Mouse (Mus musculus): ENCODE results near the gene Dalrd3. TPM values are rescaled to one million over a fixed set of nuclear protein-coding genes. Genes with fewer than 3 reads are reported as not detected.
"Not testable (repeated sequence)": the region's sequence is repeated elsewhere in the genome, so short reads cannot be mapped to it uniquely, and the experiment has no call there.

Dalrd3 gene
- total RNA-seq, 4 experiments from 2014 or later, result 6.0 to 9.1 (median 7.6) TPM

DNA sequence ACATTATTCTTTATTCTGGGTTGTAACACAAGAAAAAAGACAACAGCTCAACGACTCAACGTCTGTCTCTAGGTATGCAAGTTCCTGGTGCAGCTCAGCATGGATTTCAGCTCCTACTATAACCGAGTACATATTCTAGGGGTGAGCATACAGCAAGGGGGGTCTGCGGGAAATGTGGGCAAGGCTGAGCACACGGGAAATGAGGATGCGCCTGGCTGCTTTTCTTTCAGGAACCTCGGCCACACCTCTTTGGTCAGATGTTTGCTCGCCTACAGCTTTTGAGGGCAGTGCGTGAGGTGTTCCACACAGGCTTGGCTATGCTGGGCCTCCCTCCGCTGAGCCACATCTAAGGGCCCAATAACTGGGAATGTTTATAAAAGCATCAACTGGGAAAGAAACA lies 2.6 kb downstream of the Dalrd3 start:
- DNase-seq (ENCODE audit: low spot score in 2 of 2), result no peak

DNA sequence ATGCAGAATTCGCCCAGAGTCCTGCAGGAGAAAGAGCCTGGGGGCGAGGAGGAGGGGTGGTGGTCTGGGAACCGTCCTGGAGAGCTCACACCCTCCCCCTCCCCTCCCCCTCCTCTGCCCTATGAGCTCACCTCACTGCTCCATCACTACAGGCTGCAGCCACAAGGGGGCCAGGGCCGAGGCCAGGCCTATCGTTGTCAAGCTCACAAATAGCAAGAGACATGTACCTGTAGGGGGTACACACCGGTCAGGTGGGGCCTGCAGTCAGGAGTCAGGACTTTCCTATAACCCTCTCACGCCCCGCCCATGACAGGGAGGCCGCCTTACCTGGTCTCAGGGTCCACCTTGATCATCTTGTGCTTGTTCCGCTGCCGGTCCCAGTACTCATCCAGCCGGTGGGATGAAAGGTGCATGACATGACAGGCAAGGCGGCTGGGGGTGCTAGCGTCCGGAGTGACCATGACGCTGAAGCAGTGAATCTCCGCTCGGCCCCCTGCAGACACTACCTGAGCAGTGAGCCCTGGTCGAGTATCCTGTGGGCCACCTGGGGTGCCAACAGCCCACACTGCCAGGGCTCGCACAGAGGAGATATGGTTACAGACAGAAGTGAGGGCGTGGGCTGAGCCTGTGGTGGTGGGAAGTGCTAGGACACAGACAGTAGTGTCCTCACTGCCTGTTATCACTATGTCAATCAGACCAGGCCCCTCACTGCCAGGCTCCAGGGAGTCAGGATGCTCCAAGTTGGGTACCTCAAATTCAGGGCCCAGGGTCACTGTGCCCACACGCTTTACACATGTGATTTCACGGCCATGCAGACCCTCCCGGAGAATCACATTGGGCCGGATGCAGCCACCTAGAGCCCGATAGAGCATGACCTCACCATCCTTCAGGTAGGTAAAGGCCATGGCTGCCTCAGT lies 4.3 kb downstream of the Dalrd3 start:
- DNase-seq (ENCODE audit: low spot score in 2 of 2), result no peak

DNA sequence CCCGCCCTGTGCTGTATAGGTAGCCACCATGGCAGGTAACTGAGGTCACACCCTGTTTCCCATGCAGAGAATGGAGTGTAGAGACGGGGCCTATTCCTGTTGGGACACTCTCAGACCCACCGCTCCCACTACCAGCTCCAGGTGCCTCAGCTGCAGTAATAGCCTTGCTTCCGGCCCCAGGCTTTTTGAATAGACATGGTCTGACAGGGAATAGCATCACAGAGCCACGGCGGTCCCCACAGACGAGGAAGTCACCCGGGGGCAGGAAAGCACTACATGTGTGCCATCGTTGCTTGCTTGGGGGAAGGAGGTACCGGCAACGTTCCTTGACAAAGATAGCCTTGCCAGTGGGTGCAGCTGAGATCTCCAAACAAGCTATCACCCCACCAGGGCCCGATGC lies 5.2 kb downstream of the Dalrd3 start:
- no peak for DNase-seq (ENCODE audit: low spot score in 2 of 2)

DNA sequence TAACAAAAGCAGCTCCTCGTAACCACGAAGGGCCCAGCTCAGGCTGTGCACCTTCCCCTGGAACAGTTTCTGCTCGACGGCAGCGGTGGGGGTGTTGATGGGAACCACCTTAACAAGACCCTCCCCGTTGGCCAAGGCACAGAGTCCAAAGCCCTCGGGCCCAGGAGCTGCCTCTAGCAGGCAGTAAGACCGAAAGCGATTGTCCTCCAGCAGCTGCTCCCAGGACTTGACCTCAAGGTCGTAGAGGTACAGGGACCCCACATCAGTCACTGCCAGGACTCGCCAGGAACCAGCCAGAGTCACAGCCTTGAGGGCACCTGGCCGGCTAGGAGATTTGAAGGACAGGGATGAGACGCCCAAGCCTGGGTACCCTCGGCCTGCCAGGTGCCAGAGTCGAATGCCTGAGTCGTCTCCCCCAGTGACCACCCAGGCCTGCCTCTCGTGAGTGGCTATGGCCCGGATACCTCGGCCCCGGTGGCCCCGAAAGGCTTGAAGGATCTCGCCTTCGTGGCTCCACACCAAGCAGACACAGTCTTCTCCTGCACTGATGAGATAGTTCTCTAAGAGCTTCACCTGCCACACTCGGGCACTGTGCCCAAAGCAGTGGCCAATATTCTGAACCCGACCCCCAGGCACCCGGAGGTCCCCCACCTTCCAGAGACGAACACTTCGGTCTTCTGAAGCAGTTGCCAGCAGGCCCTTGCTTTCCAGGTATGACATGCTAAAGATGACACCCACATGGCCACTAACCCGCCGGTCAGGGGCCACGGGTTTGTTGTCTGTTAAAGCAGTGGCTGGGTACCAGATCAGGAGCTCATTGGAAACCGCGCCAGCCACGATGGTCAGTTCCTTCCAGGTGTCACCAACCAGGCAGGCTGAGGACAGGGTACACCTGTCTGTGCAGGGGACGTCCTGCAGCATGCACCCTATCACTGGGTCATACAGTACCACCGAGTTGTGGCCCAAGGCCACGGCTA lies 5.9 kb downstream of the Dalrd3 start:
- no peak for DNase-seq (ENCODE audit: low spot score in 2 of 2)

DNA sequence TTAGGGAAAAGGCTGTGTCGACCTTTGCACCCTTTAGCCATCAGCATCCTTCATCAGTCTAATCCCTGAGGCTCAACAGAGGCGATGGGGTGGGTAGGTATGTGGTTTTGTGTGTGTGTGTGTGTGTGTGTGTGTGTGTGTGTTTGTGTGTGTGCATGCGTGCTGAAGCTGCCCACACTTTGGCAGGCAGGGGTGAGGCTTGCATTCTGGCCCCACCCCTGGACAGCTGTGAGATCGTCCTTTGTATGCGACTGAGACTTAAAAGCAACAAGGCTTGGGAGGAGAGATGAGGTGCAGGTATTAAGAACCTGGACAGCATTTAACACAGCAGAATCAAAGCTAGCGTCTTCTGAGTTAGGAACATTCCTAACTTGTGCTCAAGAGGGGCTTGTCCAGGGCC lies 7.3 kb downstream of the Dalrd3 start:
- no peak for DNase-seq (ENCODE audit: low spot score in 2 of 2)

DNA sequence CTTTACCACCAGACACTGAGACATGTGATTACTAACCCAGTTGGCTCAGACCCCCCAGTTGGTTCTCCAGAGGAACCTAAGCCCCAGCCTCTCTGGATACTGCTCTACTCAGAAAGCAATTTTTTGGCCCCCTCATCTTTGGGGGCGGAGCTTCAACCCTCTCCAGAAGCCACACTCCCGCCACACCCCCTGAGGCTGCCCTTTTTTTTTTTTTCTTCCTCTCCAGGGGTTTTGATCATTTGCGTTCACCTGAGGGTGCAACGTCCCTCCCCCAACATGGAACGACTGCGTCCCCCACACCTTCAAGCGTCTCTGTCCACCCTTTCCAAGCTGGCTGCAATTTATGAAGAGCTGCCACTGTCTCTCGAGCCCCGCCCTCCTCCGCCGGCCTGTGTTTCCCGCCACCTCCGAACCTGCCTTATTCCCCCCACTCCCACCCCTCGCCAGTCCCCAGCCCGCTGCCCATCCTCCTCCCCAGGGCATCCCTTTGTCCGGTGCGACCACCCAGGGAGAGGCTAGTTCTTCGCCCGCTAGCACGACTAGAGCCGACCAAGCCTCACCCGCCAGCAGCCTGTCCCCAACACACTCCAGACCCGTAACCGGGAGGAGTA lies 8.4 kb downstream of the Dalrd3 start:
- DNase-seq (ENCODE audit: low spot score in 2 of 2), result peak; percentile 55 to 68

DNA sequence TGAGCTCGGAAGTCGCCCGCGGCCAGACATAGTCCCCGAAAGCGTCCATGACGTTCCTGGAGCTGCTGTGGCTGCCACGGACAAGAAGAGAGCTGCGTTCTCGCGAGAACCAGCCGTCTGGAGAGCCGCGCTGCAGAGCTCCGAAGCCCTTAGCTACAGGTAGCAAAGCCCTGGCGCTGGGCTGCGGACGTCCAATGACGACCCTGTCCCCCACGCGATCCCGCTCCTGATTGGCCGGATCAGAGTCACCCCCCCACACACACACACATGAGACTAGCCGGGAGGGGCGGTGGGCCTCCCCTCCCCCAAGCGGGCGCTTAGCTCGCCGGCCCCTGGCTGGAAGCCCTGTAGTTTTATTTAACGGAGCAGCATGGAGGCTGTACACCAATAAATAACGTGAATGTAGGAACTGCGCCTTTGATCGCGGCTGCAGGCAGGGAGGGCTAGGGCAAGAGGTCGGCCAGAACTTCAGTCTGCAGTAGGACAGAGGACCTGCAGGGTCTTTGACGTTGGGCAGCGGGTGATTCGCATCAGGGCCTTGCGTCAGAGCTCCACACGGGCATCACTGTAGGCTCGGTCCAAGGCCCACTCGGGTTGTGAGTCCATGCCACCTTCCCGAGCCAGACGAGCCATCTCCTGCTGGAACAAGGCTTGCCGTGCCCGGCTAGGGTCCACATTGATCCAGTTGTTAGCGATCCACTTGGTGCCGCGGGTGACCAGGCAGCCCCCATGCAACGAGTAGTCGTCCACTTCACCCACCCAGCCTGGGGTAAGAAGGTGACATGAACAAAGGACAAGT lies 9.1 kb downstream of the Dalrd3 start, which contains the start of gene Wdr6:
TSS of gene Wdr6 (minus strand) at position 195 of the 799 bp plus-strand sequence.
- peak; percentile 83 to 94 for DNase-seq (ENCODE audit: low spot score in 2 of 2)

DNA sequence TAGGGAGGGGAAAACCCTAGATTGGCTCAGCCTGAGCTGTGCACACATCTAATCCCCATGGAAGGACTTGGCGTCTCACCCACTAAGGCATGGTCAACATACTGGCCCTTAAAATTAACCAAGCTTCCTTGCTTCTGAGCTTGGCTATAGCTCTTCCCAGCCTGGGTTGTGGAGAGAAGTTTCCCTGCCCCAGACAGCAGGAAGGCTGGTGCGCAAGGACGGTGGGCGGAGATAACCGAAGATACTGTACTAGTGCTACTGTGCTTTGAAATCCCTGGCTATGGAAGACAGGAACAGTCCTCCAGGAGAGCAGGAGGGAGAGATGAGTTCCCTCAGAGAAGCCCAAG lies 9.6 kb downstream of the Dalrd3 start:
- no peak for DNase-seq (ENCODE audit: low spot score in 2 of 2)

DNA sequence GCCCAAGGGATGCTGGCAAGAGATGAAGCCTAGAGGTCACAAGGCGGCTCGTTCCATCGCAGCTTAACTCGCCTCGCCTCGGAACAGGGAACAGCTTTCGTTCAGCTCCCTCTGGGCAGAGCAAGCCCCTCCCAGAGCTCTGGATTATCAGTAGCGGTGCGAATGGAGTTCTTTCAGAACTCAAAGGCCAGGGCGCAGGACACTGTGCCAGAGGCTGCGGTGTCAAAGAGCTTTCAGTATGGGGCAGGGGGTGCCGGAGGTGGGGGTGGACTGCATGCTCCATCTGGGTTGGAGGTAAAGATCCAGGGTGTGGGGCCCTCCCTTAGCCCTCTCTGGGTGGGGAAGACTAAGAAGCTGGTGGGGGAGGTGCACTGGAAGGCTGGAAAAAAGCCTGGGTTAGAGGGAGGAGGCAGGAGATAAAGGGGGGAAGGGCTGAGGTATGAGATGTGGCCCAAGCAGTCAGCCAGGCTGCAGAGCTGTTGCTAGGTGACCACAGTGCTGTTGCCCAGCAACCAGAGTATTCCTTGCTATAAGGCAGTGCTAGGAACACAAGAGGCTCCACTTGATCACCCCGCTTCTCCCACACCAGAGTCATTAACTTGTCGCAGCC lies 18.0 kb downstream of the Dalrd3 start:
- DNase-seq (ENCODE audit: low spot score in 2 of 2), result peak; percentile 47 to 54

DNA sequence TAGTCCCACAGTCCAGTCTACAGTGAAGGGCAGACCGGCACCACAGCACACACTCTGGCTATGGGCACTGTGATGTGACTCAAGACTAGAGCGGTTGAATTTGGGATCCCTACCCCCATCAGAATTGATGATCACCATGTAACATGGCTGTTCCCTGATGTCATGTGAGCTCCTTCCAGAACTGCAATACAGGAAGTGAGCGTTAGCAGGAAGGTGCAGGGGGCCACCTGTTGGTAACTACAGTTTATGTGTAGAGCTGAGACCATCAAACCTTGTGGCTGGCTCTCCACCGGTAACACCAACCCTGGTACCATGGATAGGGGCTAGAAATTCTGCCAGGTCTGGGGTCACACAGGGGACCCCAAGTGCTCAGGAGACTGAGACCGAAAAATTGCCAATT lies 19.5 kb downstream of the Dalrd3 start:
- no peak for DNase-seq (ENCODE audit: low spot score in 2 of 2)

DNA sequence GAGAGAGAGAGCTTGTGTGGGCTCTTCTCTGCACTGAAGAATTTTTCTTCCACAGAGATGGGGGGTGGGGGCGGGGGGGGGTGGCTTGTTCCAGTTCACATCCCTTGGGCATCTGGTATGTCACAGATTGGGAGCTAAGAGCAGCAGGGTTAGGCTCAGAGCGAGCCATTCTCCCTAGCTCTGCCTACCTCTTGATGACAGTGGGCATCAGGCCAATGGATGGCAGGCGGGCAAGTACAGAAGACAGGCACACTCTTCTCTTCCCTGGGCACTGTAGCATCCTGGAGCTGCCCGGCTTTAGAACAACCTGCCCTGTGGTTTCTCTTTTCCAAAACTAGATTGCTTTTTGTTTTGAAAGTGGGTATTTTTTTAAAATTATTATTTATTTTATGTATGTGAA lies 21.8 kb downstream of the Dalrd3 start:
- DNase-seq (ENCODE audit: low spot score in 2 of 2), result no peak

DNA sequence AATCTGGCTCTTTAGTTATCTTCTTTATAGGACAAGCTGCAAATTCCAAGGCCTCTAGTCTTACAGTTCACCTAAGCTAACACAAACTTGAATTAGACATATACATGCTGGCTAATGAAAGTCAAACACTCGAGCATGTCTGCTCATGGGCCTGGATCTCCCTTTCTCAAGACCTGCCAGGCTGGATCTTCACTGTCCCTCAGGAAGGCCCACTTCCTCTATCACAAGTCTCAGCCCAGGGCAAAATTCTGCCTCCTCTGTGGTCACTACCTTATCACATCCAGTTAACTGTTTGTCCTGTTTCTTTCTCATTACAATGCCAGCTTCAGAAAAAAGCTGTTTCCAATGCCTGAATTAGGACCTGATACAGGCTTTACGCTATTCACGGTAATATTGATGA lies 24.7 kb downstream of the Dalrd3 start:
- no peak for DNase-seq (ENCODE audit: low spot score in 2 of 2)

DNA sequence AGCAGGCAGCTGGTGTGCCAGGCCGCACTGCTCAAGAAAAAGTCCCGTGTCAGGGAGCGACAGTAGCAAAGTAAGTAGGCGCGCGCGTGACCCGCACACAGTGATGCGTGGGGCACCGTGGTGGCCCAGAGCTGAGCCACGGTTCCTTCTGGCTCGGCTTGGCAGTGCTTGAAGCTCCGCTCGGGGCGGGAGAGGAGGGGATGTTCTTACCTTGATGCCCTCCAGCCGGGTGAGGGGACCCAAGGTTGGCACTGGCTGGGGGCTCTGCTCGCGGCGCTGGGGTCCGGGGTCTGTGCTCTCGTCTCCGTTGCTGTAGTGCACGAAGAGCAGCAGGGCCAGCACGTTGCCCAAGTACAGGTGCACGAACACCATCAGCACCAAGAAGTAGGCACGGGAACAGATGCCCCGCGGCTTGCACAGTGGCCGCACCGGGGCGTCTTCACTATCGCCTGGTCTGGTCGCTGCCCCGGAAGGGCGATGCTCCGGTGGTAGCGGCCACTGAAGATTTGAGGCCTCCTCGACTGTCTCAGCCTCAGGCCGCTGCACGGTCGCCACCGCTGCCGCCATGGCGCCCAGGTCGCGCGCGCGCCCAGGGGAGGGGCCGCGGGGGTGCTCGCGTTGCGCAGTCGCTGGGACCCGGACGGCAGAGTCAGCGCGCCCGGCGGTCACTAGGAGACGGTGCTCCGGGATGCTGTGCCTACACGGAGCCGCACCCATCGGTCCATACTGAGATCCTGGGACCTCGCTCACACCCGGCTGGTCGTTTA lies 27.5 kb downstream of the Dalrd3 start, which contains the start of gene P4htm:
TSS of gene P4htm (minus strand) at position 670 of the 767 bp plus-strand sequence.
- DNase-seq (ENCODE audit: low spot score in 2 of 2), result peak; percentile 38

DNA sequence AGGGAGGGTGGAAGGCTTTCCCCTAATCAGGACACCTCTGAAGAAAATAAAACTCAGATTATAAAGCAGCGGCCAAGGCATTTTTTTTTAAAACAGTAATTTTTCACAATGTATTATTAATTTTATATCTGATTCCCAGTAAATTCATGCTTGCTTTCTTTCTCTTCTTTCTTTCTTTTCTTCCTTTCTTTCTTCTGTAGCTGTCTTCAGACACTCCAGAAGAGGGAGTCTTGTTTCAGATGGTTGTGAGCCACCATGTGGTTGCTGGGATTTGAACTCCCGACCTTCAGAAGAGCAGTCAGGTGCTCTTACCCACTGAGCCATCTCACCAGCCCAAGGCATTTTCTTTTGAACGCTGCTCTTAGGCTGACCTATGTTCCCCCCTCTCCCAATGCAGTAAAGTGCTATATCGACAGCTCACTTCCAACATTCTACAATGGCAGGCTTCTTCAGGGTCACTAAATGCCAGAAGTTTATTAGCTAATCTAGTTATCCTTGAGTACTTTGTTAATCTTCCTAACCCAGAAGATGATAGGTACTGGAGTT lies 29.4 kb downstream of the Dalrd3 start:
- DNase-seq (ENCODE audit: low spot score in 2 of 2), result no peak

DNA sequence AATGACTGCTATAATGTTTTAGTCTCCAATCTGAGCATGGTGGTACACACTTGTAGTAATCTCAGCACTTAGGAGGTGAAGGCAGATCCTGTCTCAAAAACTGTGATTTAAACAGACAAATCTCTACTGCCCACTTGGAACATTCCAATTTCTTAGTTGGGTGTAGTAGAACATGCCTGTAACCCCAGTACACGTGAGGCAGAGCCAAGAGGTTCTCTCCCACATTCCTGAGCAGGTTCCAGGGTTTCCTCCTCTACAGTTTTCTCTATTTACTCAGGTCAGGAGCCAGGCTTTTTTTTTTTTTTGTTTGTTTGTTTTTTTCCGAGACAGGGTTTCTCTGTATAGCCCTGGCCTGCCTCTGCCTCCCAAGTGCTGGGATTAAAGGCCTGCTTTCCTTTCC lies 30.3 kb downstream of the Dalrd3 start:
- no peak for DNase-seq (ENCODE audit: low spot score in 2 of 2)

DNA sequence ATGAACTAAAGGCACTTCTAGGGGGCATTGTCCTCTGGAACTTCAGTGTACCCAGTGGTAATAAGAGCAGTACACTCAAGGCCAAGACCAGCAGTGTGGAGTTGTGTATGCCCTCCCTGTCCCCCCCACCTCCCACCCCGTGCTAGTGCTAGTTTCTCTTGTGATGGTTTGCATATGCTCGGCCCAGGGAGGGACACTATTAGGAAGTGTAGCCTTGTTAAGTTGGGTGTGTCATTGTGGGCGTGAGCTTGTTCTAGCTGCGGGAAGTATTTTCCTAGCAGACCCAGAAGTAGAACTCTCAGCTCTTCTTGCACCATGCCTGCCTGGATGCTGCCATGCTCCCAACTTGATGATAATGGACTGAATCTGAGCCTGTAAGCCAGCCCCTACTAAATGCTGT lies 32.3 kb downstream of the Dalrd3 start:
- no peak for DNase-seq (ENCODE audit: low spot score in 2 of 2)

DNA sequence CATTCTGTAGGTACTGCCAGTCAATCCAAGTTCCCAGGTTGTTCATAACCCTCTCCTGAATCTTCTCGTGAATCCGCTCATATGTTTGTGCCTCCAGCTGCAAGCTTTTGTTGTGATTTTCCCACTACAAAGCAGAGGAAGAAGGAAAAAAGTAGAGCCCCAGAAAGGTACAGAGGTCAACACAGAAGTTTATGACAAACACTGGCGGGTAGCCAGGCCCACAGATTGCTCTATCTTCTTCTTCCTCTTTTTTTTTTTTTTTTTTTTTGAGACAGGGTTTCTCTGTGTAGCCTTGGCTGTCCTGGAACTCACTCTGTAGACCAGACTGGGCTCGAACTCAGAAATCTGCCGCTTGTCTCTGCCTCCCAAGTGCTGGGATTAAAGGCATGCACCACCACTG lies 38.2 kb downstream of the Dalrd3 start:
- not testable (repeated sequence) for DNase-seq (ENCODE audit: low spot score in 2 of 2)

DNA sequence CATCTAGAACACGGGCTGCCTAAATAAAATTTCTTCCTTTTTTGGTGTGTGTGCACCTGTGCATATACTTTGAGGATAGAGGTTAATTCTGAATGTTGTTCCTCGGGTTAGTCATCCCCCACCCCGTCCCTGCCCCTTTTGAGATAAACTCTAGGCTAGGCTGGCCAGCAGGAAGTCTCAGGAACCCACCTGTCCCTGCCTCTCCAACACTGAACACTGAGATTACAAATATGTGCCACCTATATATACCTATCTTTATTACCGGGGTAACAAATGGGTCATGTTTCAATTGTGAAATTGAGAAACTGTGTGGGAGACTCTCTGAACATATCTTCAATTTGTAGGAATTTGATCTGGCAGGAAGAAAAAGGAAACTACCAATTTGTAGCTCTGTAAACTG lies 39.2 kb downstream of the Dalrd3 start:
- no peak for DNase-seq (ENCODE audit: low spot score in 2 of 2)

DNA sequence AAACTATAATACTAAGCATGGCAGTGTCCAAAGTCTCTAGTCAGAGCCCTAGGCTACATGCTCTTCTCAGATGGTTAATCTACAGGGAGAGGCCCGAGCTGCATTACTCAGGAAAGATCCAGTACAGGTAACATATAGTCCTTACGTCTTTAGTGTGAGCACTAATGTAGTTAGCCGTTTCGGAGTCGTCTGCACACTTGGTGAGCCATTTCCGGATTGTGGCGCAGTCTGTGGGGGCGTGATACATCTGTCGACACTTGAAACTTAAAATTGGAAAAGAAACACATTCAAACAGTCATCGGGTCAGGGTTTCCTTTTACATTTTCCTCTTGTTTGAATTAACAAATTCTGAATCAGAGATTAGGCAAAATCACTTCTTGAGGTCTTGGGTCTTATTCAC lies 41.8 kb downstream of the Dalrd3 start:
- no peak for DNase-seq (ENCODE audit: low spot score in 2 of 2)
